Mouse (Mus musculus) midbrain, embryonic 16.5 days (tissue): ENCODE data around the gene Klc3. TPM values are rescaled to one million over a fixed set of nuclear protein-coding genes. Genes with fewer than 3 reads are reported as not detected.

Experiments
- ATAC-seq: fragments of 200-750 bp; cut with Nextera tagmentation; 2 replicates; pipeline ENCODE4 v1.8.0; 2017; ENCODE audit warnings: moderate TSS enrichment
- H3K27ac ChIP-seq: fragments of 300-500 bp; sonication (generic); 2 replicates; pipeline ENCODE4 v1.5.1; 2014; ENCODE audit warnings: mild to moderate bottlenecking, low read length, mixed read lengths
- H3K27me3 ChIP-seq: fragments of 300-500 bp; sonication (generic); 2 replicates; pipeline ENCODE4 v1.6.1; 2014; ENCODE audit warnings: low read depth, low read length, mixed read lengths; ENCODE audit not compliant: control insufficient read depth, insufficient read depth
- H3K36me3 ChIP-seq: fragments of 300-500 bp; sonication (generic); 2 replicates; pipeline ENCODE4 v1.6.1; 2014; ENCODE audit warnings: mild to moderate bottlenecking, low read length, moderate library complexity, mixed read lengths; ENCODE audit not compliant: control insufficient read depth, insufficient read depth
- H3K4me1 ChIP-seq: fragments of 300-500 bp; sonication (generic); 2 replicates; pipeline ENCODE4 v1.6.1; 2014; ENCODE audit warnings: mild to moderate bottlenecking, low read length, mixed read lengths; ENCODE audit not compliant: control insufficient read depth, insufficient read depth
- H3K4me2 ChIP-seq: fragments of 300-500 bp; sonication (generic); 2 replicates; pipeline ENCODE4 v1.6.1; 2014; ENCODE audit warnings: mild to moderate bottlenecking, low read length, mixed read lengths
- H3K4me3 ChIP-seq: fragments of 300-500 bp; sonication (generic); 2 replicates; pipeline ENCODE4 v1.5.1; 2014; ENCODE audit warnings: low read depth, mild to moderate bottlenecking, low read length, moderate library complexity, mixed read lengths
- H3K9ac ChIP-seq: fragments of 300-500 bp; sonication (generic); 2 replicates; pipeline ENCODE4 v1.6.1; 2014; ENCODE audit warnings: low read depth, low read length, mixed read lengths
- H3K9me3 ChIP-seq: fragments of 300-500 bp; sonication (generic); replicated peaks from 2 replicates; pipeline ENCODE4 v1.6.1; 2014; ENCODE audit warnings: mild to moderate bottlenecking, low read length, mixed read lengths; ENCODE audit not compliant: control insufficient read depth, poor library complexity, severe bottlenecking
- WGBS: fragments of 180-500 bp; shearing (Covaris S2); extraction: QIAGEN DNeasy Blood & Tissue Kit; methylation state at CpG from one replicate; pipeline ENCODE4 v1.1.7; 2014; 5-methylcytosine and 5-hydroxymethylcytosine counted together
- polyA plus RNA-seq: library from polyadenylated mRNA; unstranded; fragments of >200 nt; fragmentation: Nextera tagmentation; extraction: Ambion mirVana; gene quantifications from 2 replicates; pipeline ENCODE4 v1.2.1, GENCODE M21; 2015

The Klc3 gene
- polyA plus RNA-seq, 1 experiment from 2014 or later, result 1.4 TPM

DNA sequence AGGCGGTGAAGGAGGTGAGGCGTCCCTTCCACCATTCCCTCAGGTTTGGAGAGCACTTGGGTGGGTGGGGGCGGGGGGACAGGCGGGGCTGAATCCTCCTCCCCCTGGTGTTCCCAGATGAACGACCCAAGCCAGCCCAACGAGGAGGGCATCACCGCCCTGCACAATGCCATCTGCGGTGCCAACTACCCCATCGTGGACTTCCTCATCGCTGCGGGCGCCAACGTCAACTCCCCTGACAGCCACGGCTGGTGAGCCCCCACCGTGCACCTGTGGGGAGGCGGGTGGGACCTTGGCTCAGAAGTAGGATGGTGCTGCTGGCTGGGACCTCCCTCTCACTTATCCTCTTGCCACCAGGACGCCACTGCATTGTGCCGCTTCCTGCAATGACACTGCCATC, 28.5 kb downstream of the Klc3 start:
- 79% methylated on average over 16 of the region's 18 CpGs for WGBS
- Histone ChIP-seq H3K27ac (no peak overlapping the region), H3K27me3 (no peaks in the 10 kb centered on the region), H3K4me3 (no peak overlapping the region), H3K4me1 (no peaks in the 10 kb centered on the region), H3K36me3 (no peaks in the 10 kb centered on the region), H3K9me3 (no peaks in the 10 kb centered on the region), H3K9ac (no peak overlapping the region), H3K4me2 (no peak overlapping the region)
- ATAC-seq, result no peak

DNA sequence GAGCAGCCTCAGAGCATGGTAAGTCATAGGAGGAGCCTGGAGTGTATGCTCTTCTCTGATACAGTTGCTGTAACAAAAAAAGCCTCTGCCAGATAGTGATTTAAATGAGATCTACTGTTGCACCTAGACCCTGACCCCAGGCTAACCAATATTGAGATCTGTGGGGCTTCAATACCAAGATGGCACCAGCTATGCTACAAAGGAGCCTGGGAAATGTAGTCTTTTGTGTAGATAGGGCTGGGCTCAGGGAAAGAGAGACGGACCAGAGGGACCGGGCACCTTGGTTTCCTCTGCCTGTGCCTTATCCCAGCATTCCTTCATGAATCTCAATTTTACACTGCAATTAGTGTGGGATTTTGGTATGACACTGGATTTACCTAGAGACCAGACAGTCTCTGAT, 30.5 kb downstream of the Klc3 start:
- Histone ChIP-seq H3K9ac (no peak overlapping the region), H3K4me1 (peaks cover 5% of the 10 kb centered on the region; the same call in 1 of the 2 replicates)
- WGBS, result 89% methylated on average over 2 of the region's 2 CpGs

DNA sequence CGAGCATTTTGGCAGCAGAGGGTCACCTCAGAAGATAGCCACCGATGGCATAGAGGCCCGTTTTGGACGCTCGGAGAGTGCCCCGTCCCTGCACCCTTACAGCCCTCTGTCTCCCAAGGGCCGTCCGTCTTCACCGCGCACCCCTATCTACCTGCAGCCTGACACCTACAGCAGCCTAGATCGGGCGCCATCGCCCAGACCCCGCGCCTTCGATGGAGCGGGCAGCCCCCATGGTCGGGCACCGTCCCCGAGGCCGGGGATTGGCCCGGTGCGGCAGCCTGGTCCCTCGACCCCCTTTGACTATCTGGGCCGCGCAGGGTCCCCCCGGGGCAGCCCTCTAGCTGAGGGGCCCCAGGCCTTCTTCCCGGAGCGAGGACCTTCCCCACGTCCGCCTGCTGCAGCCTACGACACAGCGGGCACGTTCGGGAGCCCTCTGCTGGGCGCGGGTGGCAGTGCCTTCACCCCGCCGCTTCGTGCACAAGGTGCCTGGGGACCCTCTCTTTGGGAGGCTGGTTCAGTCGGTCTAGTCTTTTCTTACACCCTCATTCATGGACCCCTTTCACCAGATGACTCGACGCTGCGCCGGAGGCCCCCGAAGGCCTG, 34.0 kb downstream of the Klc3 start:
- Histone ChIP-seq H3K27me3 (no peaks in the 10 kb centered on the region), H3K9ac (peak overlapping the region; percentile 72), H3K27ac (no peak overlapping the region; the same call in 1 of the 2 replicates), H3K4me2 (peak overlapping the region; percentile 78), H3K4me3 (peak overlapping the region; percentile 44), H3K9me3 (no peaks in the 10 kb centered on the region), H3K4me1 (peaks cover 5% of the 10 kb centered on the region; the same call in 1 of the 2 replicates), H3K36me3 (no peaks in the 10 kb centered on the region)
- peak; percentile 87 for ATAC-seq
- 10% methylated on average over 46 of the region's 46 CpGs for WGBS

More for the DNA sequence above, 30.5 kb downstream of the Klc3 start:
- Histone ChIP-seq H3K27me3 (no peaks in the 10 kb centered on the region), H3K4me3 (no peak overlapping the region), H3K27ac (no peak overlapping the region), H3K4me2 (no peak overlapping the region), H3K9me3 (no peaks in the 10 kb centered on the region), H3K36me3 (no peaks in the 10 kb centered on the region)
- ATAC-seq, result no peak

GRCm38 (mm10) chr7:19368380-19368779, 35.5 kb downstream of the Klc3 start:
- H3K27me3 ChIP-seq, result no peaks in the 10 kb centered on the region
- H3K4me3 ChIP-seq, result no peak overlapping the region
- no peak overlapping the region for H3K9ac ChIP-seq
- H3K4me1 ChIP-seq, result peaks cover 5% of the 10 kb centered on the region; the same call in 1 of the 2 replicates
- 28% methylated on average over 16 of the region's 16 CpGs for WGBS
- H3K9me3 ChIP-seq, result no peaks in the 10 kb centered on the region
- H3K4me2 ChIP-seq, result no peak overlapping the region
- H3K27ac ChIP-seq, result no peak overlapping the region
- no peak for ATAC-seq
- no peaks in the 10 kb centered on the region for H3K36me3 ChIP-seq

- Histone ChIP-seq H3K9me3 (no peaks in the 10 kb centered on the region), H3K27me3 (no peaks in the 10 kb centered on the region), H3K27ac (no peak overlapping the region), H3K4me3 (no peak overlapping the region), H3K36me3 (no peaks in the 10 kb centered on the region), H3K9ac (no peak overlapping the region), H3K4me2 (no peak overlapping the region), H3K4me1 (peaks cover 7% of the 10 kb centered on the region; the same call in 1 of the 2 replicates)
- no peak for ATAC-seq
- 80% methylated on average over 4 of the region's 4 CpGs for WGBS
Measured at GRCm38 (mm10) chr7:19365376-19365775, 38.5 kb downstream of the Klc3 start.

GRCm38 (mm10) chr7:19363881-19364280, 40.0 kb downstream of the Klc3 start:
- no peaks in the 10 kb centered on the region for H3K9me3 ChIP-seq
- WGBS, result 3% methylated on average over 18 of the region's 18 CpGs
- no peak overlapping the region for H3K27ac ChIP-seq
- H3K36me3 ChIP-seq, result no peaks in the 10 kb centered on the region
- no peak for ATAC-seq
- no peak overlapping the region for H3K9ac ChIP-seq
- no peaks in the 10 kb centered on the region for H3K27me3 ChIP-seq
- H3K4me3 ChIP-seq, result no peak overlapping the region
- peaks cover 2% of the 10 kb centered on the region for H3K4me1 ChIP-seq
- no peak overlapping the region for H3K4me2 ChIP-seq

DNA sequence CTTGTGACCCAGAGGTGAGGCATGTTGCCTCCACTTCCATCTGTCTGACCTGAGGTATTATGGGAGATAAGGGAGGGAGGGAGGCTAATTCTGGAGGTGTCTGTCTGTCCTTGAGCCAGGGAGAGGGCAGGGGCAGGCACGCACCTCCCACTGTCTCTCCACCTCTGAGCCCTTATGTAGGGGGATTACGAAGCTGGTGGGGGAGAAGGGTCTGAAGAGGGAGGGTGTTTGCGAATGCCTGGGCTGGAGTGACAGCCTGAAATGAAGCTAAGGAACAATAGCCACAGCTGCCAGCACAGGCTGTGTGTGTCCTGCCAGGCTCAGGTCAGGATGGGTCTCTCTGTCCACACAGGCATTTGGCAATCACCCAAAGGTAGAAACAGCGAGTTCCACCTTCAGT, 41.6 kb downstream of the Klc3 start:
- Histone ChIP-seq H3K27me3 (no peaks in the 10 kb centered on the region), H3K9me3 (no peaks in the 10 kb centered on the region), H3K9ac (no peak overlapping the region), H3K4me3 (no peak overlapping the region), H3K4me1 (peaks cover 12% of the 10 kb centered on the region), H3K4me2 (no peak overlapping the region), H3K27ac (no peak overlapping the region), H3K36me3 (no peaks in the 10 kb centered on the region)
- no peak for ATAC-seq
- WGBS, result 13% methylated on average over 4 of the region's 4 CpGs

DNA sequence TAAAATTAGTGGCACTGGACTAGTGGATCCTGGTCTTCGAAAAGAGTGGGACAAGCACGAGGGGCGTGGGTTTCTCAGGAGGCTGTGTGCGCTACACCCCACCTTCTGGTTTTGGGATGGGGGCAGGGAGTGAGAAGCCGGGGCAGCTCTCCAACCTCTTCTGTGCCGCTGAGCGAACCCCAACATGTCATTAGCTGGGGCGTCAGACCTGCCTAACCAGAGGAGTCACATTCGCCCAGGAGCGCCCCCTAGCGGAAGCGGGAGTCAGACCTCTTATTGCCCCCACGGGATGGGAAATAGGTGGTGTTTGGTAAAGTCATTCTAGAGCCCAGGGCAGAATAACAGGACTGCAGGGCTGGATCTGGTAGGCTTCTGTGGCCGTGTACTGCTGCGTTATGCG, 42.2 kb downstream of the Klc3 start:
- H3K27ac ChIP-seq, result no peak overlapping the region
- H3K4me3 ChIP-seq, result peak overlapping the region; percentile 73
- 14% methylated on average over 16 of the region's 16 CpGs for WGBS
- H3K36me3 ChIP-seq, result 0 out of 2 replicates have a peak, but pooled peaks cover 2% of the 10 kb centered on the region
- peak overlapping the region; percentile 98 for H3K4me2 ChIP-seq
- H3K27me3 ChIP-seq, result no peaks in the 10 kb centered on the region
- ATAC-seq, result no peak
- no peaks in the 10 kb centered on the region for H3K9me3 ChIP-seq
- H3K9ac ChIP-seq, result no peak overlapping the region
- H3K4me1 ChIP-seq, result peaks cover 12% of the 10 kb centered on the region

GRCm38 (mm10) chr7:19360944-19361343, 43.0 kb downstream of the Klc3 start:
- H3K27me3 ChIP-seq, result no peaks in the 10 kb centered on the region
- 1% methylated on average over 20 of the region's 27 CpGs for whole genome bisulfite sequencing
- peak overlapping the region; percentile 98 for H3K4me2 ChIP-seq
- H3K4me1 ChIP-seq, result peaks cover 12% of the 10 kb centered on the region
- no peaks in the 10 kb centered on the region for H3K9me3 ChIP-seq
- peak overlapping the region; percentile 73 for H3K4me3 ChIP-seq
- ATAC-seq, result peak; percentile 59
- no peak overlapping the region for H3K27ac ChIP-seq
- H3K9ac ChIP-seq, result peak overlapping the region; percentile 47
- peaks cover 6% of the 10 kb centered on the region for H3K36me3 ChIP-seq
